Mouse (Mus musculus): ENCODE results near the gene Cyp11a1.

The Cyp11a1 gene

DNA sequence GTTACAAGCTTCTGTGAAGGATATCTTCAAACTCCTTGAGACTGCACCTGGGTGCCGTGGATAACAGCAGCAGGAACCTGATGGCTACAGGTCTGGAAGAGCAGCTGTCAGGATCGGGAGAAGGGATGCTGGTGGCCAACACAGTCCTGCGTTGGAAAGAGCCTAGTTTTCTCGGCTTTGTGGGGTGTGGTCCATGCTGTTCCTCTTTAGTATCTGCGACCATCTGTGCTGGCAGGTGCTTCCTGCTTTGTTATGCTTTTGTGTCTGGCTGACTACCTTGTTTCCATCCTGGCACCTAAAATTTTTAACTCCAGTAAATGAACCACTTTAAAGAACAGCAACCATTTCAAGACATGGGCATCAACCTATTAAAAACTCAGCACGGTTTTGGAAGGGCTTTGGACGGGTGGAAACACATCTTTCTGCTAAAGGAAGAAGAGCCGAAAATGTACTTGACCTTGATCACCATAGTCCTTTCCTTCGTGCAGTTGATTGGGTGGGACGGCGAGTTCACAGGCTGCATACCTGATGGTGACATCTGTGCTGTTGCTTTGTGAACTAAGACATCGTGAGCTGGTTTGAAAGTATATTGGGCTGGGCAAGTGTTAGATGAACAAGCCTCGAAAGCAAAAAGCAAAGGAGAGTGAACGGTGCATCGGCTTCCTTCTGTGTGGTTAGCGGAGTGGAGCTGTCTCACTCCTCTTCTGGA, at the start of gene Cyp11a1:
Gene Cyp11a1 (plus strand): TSS at position 659 of the 709 bp plus-strand sequence.
- no peak for DNase-seq (ENCODE audit: low spot score in 2 of 2)

DNA sequence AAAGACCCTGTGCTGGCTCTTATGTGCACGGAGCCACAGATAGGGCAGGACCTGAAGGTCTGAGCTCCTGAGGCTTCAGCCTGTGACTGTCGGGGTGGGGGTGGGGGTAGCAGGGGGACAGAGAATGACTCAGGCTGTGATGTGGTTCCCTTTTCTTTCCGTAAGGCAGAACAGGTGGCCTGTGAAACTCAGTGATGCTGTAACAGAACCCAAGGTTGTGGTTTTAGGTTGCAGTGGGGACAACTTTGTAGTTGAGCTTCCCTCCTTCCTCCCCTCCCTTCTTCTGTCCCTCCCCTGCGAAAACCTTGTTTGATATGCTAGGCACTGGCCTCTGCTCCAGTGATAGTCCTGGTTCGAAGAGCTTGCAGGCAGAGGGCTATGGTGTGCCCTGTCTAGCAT, 49.4 kb upstream of the Cyp11a1 start:
- no peak for DNase-seq (ENCODE audit: low spot score in 2 of 2)

GRCm38 (mm10) chr9:57958615-57959014, 47.6 kb upstream of the Cyp11a1 start:
- DNase-seq (ENCODE audit: low spot score in 2 of 2) = no peak

DNA sequence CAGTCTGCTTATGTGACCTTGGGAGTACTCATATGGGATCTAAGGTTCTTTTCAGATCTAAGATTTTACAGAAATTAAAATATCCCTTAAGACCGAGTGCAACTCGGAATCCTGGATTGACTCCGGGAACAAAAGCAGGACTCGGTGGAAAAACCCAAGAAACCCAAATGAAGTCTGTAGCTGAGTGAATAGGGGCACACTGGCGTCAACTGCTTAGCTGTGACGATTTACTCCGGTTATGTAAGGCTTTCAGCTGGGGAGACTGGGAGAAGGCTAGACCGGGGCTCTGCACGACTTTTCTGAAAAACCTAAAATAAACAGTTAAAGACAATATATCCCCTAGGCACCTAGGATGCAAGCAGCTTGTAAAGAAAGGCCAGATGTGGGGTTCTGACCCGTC, 46.8 kb upstream of the Cyp11a1 start:
- no peak for DNase-seq (ENCODE audit: low spot score in 2 of 2)

GRCm38 (mm10) chr9:57959886-57960866, 46.0 kb upstream of the Cyp11a1 start:
- no peak for DNase-seq (ENCODE audit: low spot score in 2 of 2)

DNA sequence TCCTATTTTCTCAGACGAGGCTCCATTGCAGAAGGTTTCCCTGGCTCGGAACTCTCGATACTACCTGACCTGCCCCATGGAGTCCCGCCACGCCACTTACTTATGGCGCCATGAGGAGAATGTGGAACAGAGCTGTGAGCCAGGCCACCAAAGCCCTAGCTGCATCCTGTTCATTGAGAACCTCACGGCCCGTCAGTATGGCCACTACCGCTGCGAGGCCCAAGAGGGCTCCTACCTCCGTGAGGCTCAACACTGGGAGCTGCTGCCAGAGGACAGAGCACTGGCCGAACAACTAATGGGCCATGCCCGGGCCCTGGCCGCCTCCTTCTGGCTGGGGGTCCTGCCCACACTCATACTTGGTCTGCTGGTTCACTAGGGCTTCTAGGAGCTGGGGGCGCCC, 45.0 kb upstream of the Cyp11a1 start:
- no peak for DNase-seq (ENCODE audit: low spot score in 2 of 2)

- DNase-seq (ENCODE audit: low spot score in 2 of 2) = no peak
Observed at GRCm38 (mm10) chr9:57961863-57962778, 44.1 kb upstream of the Cyp11a1 start.

GRCm38 (mm10) chr9:57963249-57963997, 42.8 kb upstream of the Cyp11a1 start:
- DNase-seq (ENCODE audit: low spot score in 2 of 2) = no peak

DNA sequence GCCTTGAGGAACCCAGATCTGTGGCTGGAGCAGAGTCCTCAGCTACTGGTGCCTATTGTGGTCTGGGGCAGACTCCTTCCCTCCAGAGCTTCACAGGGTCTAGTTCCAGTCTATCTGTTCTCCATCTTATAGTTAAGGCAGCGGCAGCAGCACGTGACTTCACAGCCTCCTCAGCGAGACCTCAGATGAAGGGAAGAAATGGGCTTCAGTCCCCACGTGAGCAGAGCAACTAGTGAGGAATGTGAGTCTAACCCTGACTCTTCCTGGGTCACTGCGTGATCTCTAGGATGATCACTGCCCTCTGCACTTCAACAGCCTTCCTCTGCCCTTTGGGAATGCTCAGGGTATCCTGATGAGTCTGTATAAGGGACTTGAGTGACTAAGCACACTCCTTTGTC, 42.2 kb upstream of the Cyp11a1 start:
- no peak for DNase-seq (ENCODE audit: low spot score in 2 of 2)

GRCm38 (mm10) chr9:57964528-57965250, 41.5 kb upstream of the Cyp11a1 start:
- DNase-seq (ENCODE audit: low spot score in 2 of 2) = no peak

GRCm38 (mm10) chr9:57965281-57966185, 40.7 kb upstream of the Cyp11a1 start:
- DNase-seq (ENCODE audit: low spot score in 2 of 2) = no peak

GRCm38 (mm10) chr9:57967237-57967960, 38.8 kb upstream of the Cyp11a1 start:
- DNase-seq (ENCODE audit: low spot score in 2 of 2) = peak; percentile 77 to 80

DNA sequence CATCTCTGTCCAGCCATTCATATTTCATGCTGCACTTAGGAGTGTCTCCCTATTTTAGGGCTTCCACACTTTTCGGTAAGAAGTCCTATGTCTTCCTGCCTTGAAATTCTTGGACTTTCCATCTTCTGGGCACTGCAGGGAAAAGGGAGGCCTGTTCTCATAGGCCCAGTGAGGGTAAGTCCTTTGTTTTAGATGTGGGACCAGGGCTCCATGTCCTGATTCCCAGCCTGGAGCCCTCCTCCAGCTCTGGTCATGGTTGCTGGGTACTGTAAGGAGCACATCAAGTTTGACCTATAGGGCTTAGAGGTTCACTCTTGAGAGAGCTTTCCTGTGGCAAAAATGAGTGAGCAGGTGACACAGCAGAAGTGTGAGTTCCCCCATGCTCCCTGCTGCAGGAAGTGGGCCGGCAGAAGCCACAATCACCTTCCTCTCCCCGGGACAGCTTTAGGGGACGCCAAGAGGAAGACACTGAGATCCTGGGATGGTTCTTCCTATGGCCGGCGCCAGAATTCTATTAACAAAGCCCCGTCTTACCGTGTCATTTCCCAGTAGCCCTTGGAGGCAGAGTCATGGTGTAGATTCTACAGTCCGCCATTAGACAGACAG, 37.9 kb upstream of the Cyp11a1 start:
- DNase-seq (ENCODE audit: low spot score in 2 of 2) = no peak

DNA sequence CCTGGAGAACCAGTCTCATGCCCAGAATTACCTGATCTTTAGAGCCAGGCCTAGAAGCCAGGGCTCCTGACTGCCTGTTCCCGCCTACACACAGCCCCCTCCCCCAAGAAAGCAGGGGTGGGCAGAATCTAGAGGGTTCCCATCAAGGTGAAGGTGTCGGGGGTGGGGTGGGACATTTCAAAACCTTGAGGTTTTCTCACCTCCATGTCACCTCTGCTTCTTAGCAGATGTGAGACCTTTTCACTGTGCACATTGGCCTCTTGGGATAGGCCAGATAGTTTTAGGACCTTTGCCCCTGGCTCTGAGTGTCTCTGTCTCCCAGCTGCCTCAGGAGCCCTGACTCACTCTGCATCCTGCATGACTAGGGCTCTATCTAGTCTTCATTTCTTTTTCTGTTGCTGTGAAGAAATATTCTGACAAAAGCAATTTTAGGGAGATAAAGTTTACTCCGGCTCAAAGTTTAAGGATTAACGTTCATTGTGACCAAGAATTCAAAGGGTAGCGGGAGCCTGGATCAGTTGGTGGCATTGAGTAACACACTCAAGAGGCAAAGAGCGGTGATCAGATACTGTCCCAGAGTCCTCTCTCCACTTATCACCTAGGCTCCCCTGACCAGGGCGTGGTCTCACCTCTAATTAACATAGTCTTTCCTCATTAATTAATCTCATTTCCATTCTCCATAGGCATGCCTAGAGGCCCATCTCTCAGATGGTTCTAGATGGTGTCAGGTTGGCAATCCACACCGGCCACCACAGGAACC, 37.2 kb upstream of the Cyp11a1 start:
- no peak for DNase-seq (ENCODE audit: low spot score in 2 of 2)

GRCm38 (mm10) chr9:57969736-57970495, 36.3 kb upstream of the Cyp11a1 start:
- no peak for DNase-seq (ENCODE audit: low spot score in 2 of 2)

DNA sequence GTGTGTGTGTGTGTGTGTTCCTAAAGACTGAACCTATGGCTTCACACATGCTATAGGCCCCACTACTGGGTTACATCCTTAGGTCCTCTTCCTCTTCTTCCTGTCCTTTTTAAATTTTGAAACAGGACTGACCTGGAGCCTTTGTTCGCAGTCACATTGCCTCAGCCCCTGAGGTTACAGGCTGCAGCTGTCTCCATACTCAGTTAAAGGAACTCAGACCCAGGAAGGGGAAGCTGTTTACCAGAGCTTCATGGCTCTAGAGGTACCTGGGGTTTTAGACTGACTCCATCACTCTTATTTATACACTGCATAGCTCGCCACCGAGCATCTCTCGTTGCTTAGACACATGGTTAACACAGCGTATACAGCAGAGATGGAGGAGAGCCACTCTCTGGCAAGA, 34.8 kb upstream of the Cyp11a1 start:
- DNase-seq (ENCODE audit: low spot score in 2 of 2) = no peak

GRCm38 (mm10) chr9:57972141-57972591, 34.0 kb upstream of the Cyp11a1 start:
- DNase-seq (ENCODE audit: low spot score in 2 of 2) = no peak

Data from right cerebral cortex, postnatal 10 days (tissue).